Mouse (Mus musculus) heart, postnatal 0 days (tissue): ENCODE results near the gene Ptprj. TPM values are rescaled to one million over a fixed set of nuclear protein-coding genes. Genes with fewer than 3 reads are reported as not detected.

Experiments used
- ATAC-seq: fragments of 200-750 bp; cut with Nextera tagmentation; 2 replicates; pipeline ENCODE4 v1.8.0; 2017; ENCODE audit warnings: low read depth, moderate number of reproducible peaks, moderate library complexity; ENCODE audit not compliant: insufficient read depth
- DNase-seq: peaks from one replicate; pipeline ENCODE4 v3.0.0-alpha.2; 2016; ENCODE audit warnings: low spot score
- H3K27ac ChIP-seq: fragments of 300-500 bp; sonication (generic); 2 replicates; pipeline ENCODE4 v1.5.1; 2014; ENCODE audit warnings: low read depth, mild to moderate bottlenecking
- H3K27me3 ChIP-seq: fragments of 300-500 bp; sonication (generic); 2 replicates; pipeline ENCODE4 v1.6.1; 2014; ENCODE audit warnings: low read length, mixed read lengths; ENCODE audit not compliant: control insufficient read depth, insufficient read depth
- H3K36me3 ChIP-seq: fragments of 300-500 bp; sonication (generic); replicated peaks from 2 replicates; pipeline ENCODE4 v1.6.1; 2014; ENCODE audit warnings: low read length, mixed read lengths; ENCODE audit not compliant: control insufficient read depth, insufficient read depth
- H3K4me1 ChIP-seq: fragments of 300-500 bp; sonication (generic); 2 replicates; pipeline ENCODE4 v1.6.1; 2014; ENCODE audit warnings: antibody characterized with exemption; ENCODE audit not compliant: control insufficient read depth, insufficient read depth
- H3K4me2 ChIP-seq: fragments of 300-500 bp; sonication (generic); 2 replicates; pipeline ENCODE4 v1.6.1; 2014; ENCODE audit warnings: low read depth, mild to moderate bottlenecking, low read length, moderate library complexity
- H3K4me3 ChIP-seq: fragments of 300-500 bp; sonication (generic); 2 replicates; pipeline ENCODE4 v1.5.1; 2014; ENCODE audit warnings: low read depth, low read length
- H3K9ac ChIP-seq: fragments of 300-500 bp; sonication (generic); replicated peaks from 2 replicates; pipeline ENCODE4 v1.6.1; 2014; ENCODE audit warnings: low read depth, low read length, mixed read lengths
- H3K9me3 ChIP-seq: fragments of 300-500 bp; sonication (generic); replicated peaks from 2 replicates; pipeline ENCODE4 v1.6.1; 2016; ENCODE audit warnings: low read length; ENCODE audit not compliant: control insufficient read depth
- CTCF ChIP-seq: IDR thresholded peaks from 2 replicates; pipeline ENCODE4 v1.5.1; 2016; ENCODE audit warnings: antibody characterized with exemption, control low read depth, low read depth
- EP300 ChIP-seq: IDR thresholded peaks from 2 replicates; pipeline ENCODE4 v1.6.1; 2016; ENCODE audit warnings: antibody characterized with exemption, low read depth
- WGBS: fragments of 180-500 bp; shearing (Covaris S2); extraction: QIAGEN DNeasy Blood & Tissue Kit; methylation state at CpG from one replicate; pipeline ENCODE4 v1.1.7; 2014; 5-methylcytosine and 5-hydroxymethylcytosine counted together
- polyA plus RNA-seq: library from polyadenylated mRNA; unstranded; fragments of >200 nt; fragmentation: Nextera tagmentation; extraction: Ambion mirVana; gene quantifications from 2 replicates; pipeline ENCODE4 v1.2.1, GENCODE M21; 2015
- total RNA-seq: library from RNA; depleted of rRNA; stranded (reverse); fragments of >200 nt; gene quantifications from 2 replicates; pipeline ENCODE4 v1.2.3, GENCODE M21; 2014; ENCODE audit warnings: low replicate concordance

Ptprj gene
- total and polyA plus RNA-seq, 2 experiments from 2014 or later = 0.56 to 6.8 TPM

- no peak overlapping the region for H3K4me2 ChIP-seq
- H3K9ac ChIP-seq = no peak overlapping the region
- TF ChIP-seq CTCF (no peak), EP300 (no peak)
- no peaks in the 10 kb centered on the region for H3K36me3 ChIP-seq
- DNase-seq = no peak
- no peak for ATAC-seq
- H3K27me3 ChIP-seq = no peaks in the 10 kb centered on the region
- no peaks in the 10 kb centered on the region for H3K9me3 ChIP-seq
- H3K27ac ChIP-seq = peak overlapping the region; percentile 15; the same call in 1 of the 2 replicates
- no peak overlapping the region for H3K4me3 ChIP-seq
- 77% methylated on average over 6 of the region's 6 CpGs for WGBS
- no peaks in the 10 kb centered on the region for H3K4me1 ChIP-seq
Observed at GRCm38 (mm10) chr2:90526971-90527370, 53.5 kb downstream of the Ptprj start.

DNA sequence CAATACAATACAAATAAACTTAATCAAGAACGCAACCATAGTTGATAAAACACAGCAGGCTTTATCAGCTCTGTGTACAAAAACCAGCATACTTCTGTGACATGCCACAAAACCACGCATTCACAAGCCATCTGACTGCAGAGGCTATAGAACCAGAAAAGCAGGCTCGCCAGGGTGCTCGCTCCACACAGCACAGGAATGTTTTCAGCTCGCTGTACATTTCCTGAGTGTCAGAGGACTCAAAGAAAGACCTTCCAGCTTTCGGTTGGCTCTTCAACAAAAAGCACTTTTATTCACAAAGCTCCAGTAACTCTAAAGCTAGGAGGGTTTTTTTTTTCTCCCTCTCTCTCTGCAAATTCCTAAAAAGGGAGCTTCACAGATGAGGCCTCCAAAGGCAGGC is 53.9 kb downstream of the Ptprj start:
- Histone ChIP-seq H3K9me3 (no peaks in the 10 kb centered on the region), H3K4me3 (no peak overlapping the region), H3K36me3 (no peaks in the 10 kb centered on the region), H3K9ac (no peak overlapping the region), H3K27me3 (no peaks in the 10 kb centered on the region), H3K27ac (peak overlapping the region; percentile 15; the same call in 1 of the 2 replicates), H3K4me1 (no peaks in the 10 kb centered on the region), H3K4me2 (no peak overlapping the region)
- WGBS = 48% methylated on average over 6 of the region's 6 CpGs
- ATAC-seq (no peak), DNase-seq (no peak)
- TF ChIP-seq CTCF = no peak
- TF ChIP-seq EP300 = no peak

GRCm38 (mm10) chr2:90525807-90526206 is 54.6 kb downstream of the Ptprj start:
- Histone ChIP-seq H3K36me3 (no peaks in the 10 kb centered on the region), H3K4me2 (no peak overlapping the region), H3K27ac (no peak overlapping the region), H3K9ac (no peak overlapping the region), H3K9me3 (no peaks in the 10 kb centered on the region), H3K4me3 (no peak overlapping the region), H3K4me1 (no peaks in the 10 kb centered on the region), H3K27me3 (no peaks in the 10 kb centered on the region)
- TF ChIP-seq EP300 = no peak
- TF ChIP-seq CTCF = no peak
- 76% methylated on average over 14 of the region's 14 CpGs for WGBS
- DNase-seq (no peak), ATAC-seq (no peak)

- H3K9ac ChIP-seq = no peak overlapping the region
- no peak overlapping the region for H3K4me3 ChIP-seq
- ATAC-seq = no peak
- H3K4me2 ChIP-seq = no peak overlapping the region
- no peak overlapping the region for H3K27ac ChIP-seq
- 73% methylated on average over 6 of the region's 6 CpGs for whole genome bisulfite sequencing
- no peaks in the 10 kb centered on the region for H3K9me3 ChIP-seq
- no peaks in the 10 kb centered on the region for H3K27me3 ChIP-seq
- DNase-seq = no peak
- TF ChIP-seq CTCF (no peak), EP300 (no peak)
- no peaks in the 10 kb centered on the region for H3K36me3 ChIP-seq
- peaks cover 4% of the 10 kb centered on the region; the same call in 1 of the 2 replicates for H3K4me1 ChIP-seq
Observed at GRCm38 (mm10) chr2:90522455-90522854, 58.0 kb downstream of the Ptprj start.

- H3K27ac ChIP-seq = no peak overlapping the region
- no peak for DNase-seq
- ATAC-seq = no peak
- H3K9ac ChIP-seq = no peak overlapping the region
- peaks cover 5% of the 10 kb centered on the region; the same call in 1 of the 2 replicates for H3K4me1 ChIP-seq
- no peaks in the 10 kb centered on the region for H3K27me3 ChIP-seq
- TF ChIP-seq EP300 = no peak
- TF ChIP-seq CTCF = no peak
- H3K36me3 ChIP-seq = no peaks in the 10 kb centered on the region
- 81% methylated on average over 1 of the region's 1 CpGs for WGBS
- no peaks in the 10 kb centered on the region for H3K9me3 ChIP-seq
- H3K4me3 ChIP-seq = no peak overlapping the region
- H3K4me2 ChIP-seq = no peak overlapping the region
Observed at GRCm38 (mm10) chr2:90521909-90522308, 58.5 kb downstream of the Ptprj start.

- Histone ChIP-seq H3K9ac (no peak overlapping the region), H3K4me1 (peaks cover 5% of the 10 kb centered on the region; the same call in 1 of the 2 replicates), H3K27me3 (no peaks in the 10 kb centered on the region), H3K27ac (no peak overlapping the region), H3K4me2 (no peak overlapping the region), H3K36me3 (no peaks in the 10 kb centered on the region), H3K4me3 (no peak overlapping the region), H3K9me3 (no peaks in the 10 kb centered on the region)
- WGBS = 86% methylated on average over 6 of the region's 6 CpGs
- DNase-seq (no peak), ATAC-seq (no peak)
- no peak for TF ChIP-seq CTCF
- no peak for TF ChIP-seq EP300
Observed at GRCm38 (mm10) chr2:90518296-90518695, 62.2 kb downstream of the Ptprj start.
